Mouse (Mus musculus): ENCODE results near the gene Aqp2.

Aqp2 gene

GRCm38 (mm10) chr15:99583463-99584344, 4.8 kb downstream of the Aqp2 start:
- no peak for TF ChIP-seq GATA4 (IDR thresholded peaks at IDR 0.05; ENCODE audit: insufficient replicate concordance, low read length)

- no peak; the same call in 1 of the 2 replicates for TF ChIP-seq GATA4 (IDR thresholded peaks at IDR 0.05; ENCODE audit: insufficient replicate concordance, low read length)
Observed at GRCm38 (mm10) chr15:99584407-99585202, 5.8 kb downstream of the Aqp2 start.

- TF ChIP-seq GATA4 (IDR thresholded peaks at IDR 0.05; ENCODE audit: insufficient replicate concordance, low read length): no peak
Observed at GRCm38 (mm10) chr15:99585741-99586140, 6.9 kb downstream of the Aqp2 start.

- TF ChIP-seq GATA4 (IDR thresholded peaks at IDR 0.05; ENCODE audit: insufficient replicate concordance, low read length): no peak
Observed at GRCm38 (mm10) chr15:99586525-99586924, 7.7 kb downstream of the Aqp2 start.

GRCm38 (mm10) chr15:99589237-99589636, 10.4 kb downstream of the Aqp2 start:
- TF ChIP-seq GATA4 (IDR thresholded peaks at IDR 0.05; ENCODE audit: insufficient replicate concordance, low read length): no peak

- TF ChIP-seq GATA4 (IDR thresholded peaks at IDR 0.05; ENCODE audit: insufficient replicate concordance, low read length): no peak
Observed at GRCm38 (mm10) chr15:99589704-99590103, 10.8 kb downstream of the Aqp2 start.

GRCm38 (mm10) chr15:99590429-99591084, 11.7 kb downstream of the Aqp2 start, which contains the start of gene Aqp5:
TSS of gene Aqp5 (plus strand) at chr15:99590782.
- no peak for TF ChIP-seq GATA4 (IDR thresholded peaks at IDR 0.05; ENCODE audit: insufficient replicate concordance, low read length)

- TF ChIP-seq GATA4 (IDR thresholded peaks at IDR 0.05; ENCODE audit: insufficient replicate concordance, low read length): no peak
Observed at GRCm38 (mm10) chr15:99592177-99592576, 13.3 kb downstream of the Aqp2 start.

- no peak for TF ChIP-seq GATA4 (IDR thresholded peaks at IDR 0.05; ENCODE audit: insufficient replicate concordance, low read length)
Observed at GRCm38 (mm10) chr15:99592877-99593276, 14.0 kb downstream of the Aqp2 start.

GRCm38 (mm10) chr15:99594951-99595350, 16.1 kb downstream of the Aqp2 start:
- no peak for TF ChIP-seq GATA4 (IDR thresholded peaks at IDR 0.05; ENCODE audit: insufficient replicate concordance, low read length)

GRCm38 (mm10) chr15:99596056-99596687, 17.3 kb downstream of the Aqp2 start:
- TF ChIP-seq GATA4 (IDR thresholded peaks at IDR 0.05; ENCODE audit: insufficient replicate concordance, low read length): no peak

GRCm38 (mm10) chr15:99596841-99597240, 18.0 kb downstream of the Aqp2 start:
- TF ChIP-seq GATA4 (IDR thresholded peaks at IDR 0.05; ENCODE audit: insufficient replicate concordance, low read length): no peak

GRCm38 (mm10) chr15:99597596-99597995, 18.7 kb downstream of the Aqp2 start:
- no peak for TF ChIP-seq GATA4 (IDR thresholded peaks at IDR 0.05; ENCODE audit: insufficient replicate concordance, low read length)

- TF ChIP-seq GATA4 (IDR thresholded peaks at IDR 0.05; ENCODE audit: insufficient replicate concordance, low read length): no peak
Observed at GRCm38 (mm10) chr15:99599245-99600070, 20.6 kb downstream of the Aqp2 start.
